In genomic region chr11:23204041-23204440, GRCm38 (mm10) we compare ENCODE assay signal across 17 mouse cellular contexts.
"Had no signal": no experiment of that assay in that cellular context is flagged by ENCODE, and none has a peak within 500 bp of the region (broad histone marks: within the 10 kb centered on the region; RNA-seq: fewer than 3 reads in every experiment).

No protein-coding gene starts in this region.

- H3K4me1 ChIP-seq: liver, embryonic 13.5 days; midbrain, embryonic 12.5 days; midbrain, embryonic 15.5 days; neural tube, embryonic 12.5 days; neural tube, embryonic 15.5 days had no signal

- H3K9me3 ChIP-seq: liver, embryonic 13.5 days; midbrain, embryonic 12.5 days; midbrain, embryonic 15.5 days; neural tube, embryonic 12.5 days; neural tube, embryonic 15.5 days had no signal

- H3K27ac ChIP-seq: liver, embryonic 13.5 days; macrophage; midbrain, embryonic 12.5 days; midbrain, embryonic 15.5 days; neural tube, embryonic 12.5 days; neural tube, embryonic 15.5 days; stomach, postnatal 0 days had no signal

- ATAC-seq: midbrain, embryonic 15.5 days had no signal

- H3K4me2 ChIP-seq: liver, embryonic 13.5 days; midbrain, embryonic 12.5 days; midbrain, embryonic 15.5 days; neural tube, embryonic 12.5 days; neural tube, embryonic 15.5 days had no signal

- H3K4me3 ChIP-seq: liver, embryonic 13.5 days; midbrain, embryonic 12.5 days; midbrain, embryonic 15.5 days; neural tube, embryonic 12.5 days; neural tube, embryonic 15.5 days had no signal

- DNase-seq: kidney, postnatal 14 days; kidney, postnatal 4 days; layer of hippocampus, adult 9-11 months; liver, embryonic 13.5 days; lung, adult 2 months; lung, postnatal 14 days; right cerebral cortex, adult 18-20 months; right cerebral cortex, postnatal 14 days; right cerebral cortex, postnatal 4 days; thymus, adult 18-20 months; thymus, postnatal 36 days had no signal

- H3K36me3 ChIP-seq: liver, embryonic 13.5 days; midbrain, embryonic 12.5 days; midbrain, embryonic 15.5 days; neural tube, embryonic 12.5 days; neural tube, embryonic 15.5 days had no signal

- H3K27me3 ChIP-seq: liver, embryonic 13.5 days; midbrain, embryonic 12.5 days; midbrain, embryonic 15.5 days; neural tube, embryonic 12.5 days; neural tube, embryonic 15.5 days had no signal

- H3K9ac ChIP-seq: liver, embryonic 13.5 days; midbrain, embryonic 12.5 days; midbrain, embryonic 15.5 days; neural tube, embryonic 12.5 days; neural tube, embryonic 15.5 days had no signal
